ENCODE assay signal across 16 mouse cellular contexts in genomic region chr5:119389384-119389783, GRCm38 (mm10).
DNase-seq lines count a peak whose midpoint lies in the region; ATAC-seq lines count a peak whose summit lies in the region.
"Had no signal": no experiment of that assay in that cellular context is flagged by ENCODE, and none has a peak within 500 bp of the region (broad histone marks: within the 10 kb centered on the region; RNA-seq: fewer than 3 reads in every experiment).

No protein-coding gene starts in this region.

- WGBS in embryonic facial prominence, embryonic 13.5 days, result 60% methylated on average over 9 of the region's 9 CpGs
- WGBS in embryonic facial prominence, embryonic 10.5 days, result 88% methylated on average over 9 of the region's 9 CpGs
- 44% methylated on average over 9 of the region's 9 CpGs for WGBS in lung, embryonic 15.5 days
- 56% methylated on average over 9 of the region's 9 CpGs for WGBS in stomach, embryonic 16.5 days

- H3K27ac ChIP-seq in embryonic facial prominence, embryonic 13.5 days, result peak overlapping the region; percentile 85
- no peak overlapping the region for H3K27ac ChIP-seq in embryonic facial prominence, embryonic 10.5 days (replicated peaks)
- H3K27ac ChIP-seq in lung, embryonic 15.5 days, result peak overlapping the region; percentile 74
- peak overlapping the region; percentile 73 for H3K27ac ChIP-seq in stomach, embryonic 16.5 days (ENCODE audit: low read length)
- H3K27ac ChIP-seq: hindbrain, embryonic 15.5 days; layer of hippocampus, adult 2 months; liver, embryonic 15.5 days; neural tube, embryonic 12.5 days had no signal

- H3K27me3 ChIP-seq in embryonic facial prominence, embryonic 13.5 days, result no peaks in the 10 kb centered on the region
- H3K27me3 ChIP-seq in embryonic facial prominence, embryonic 10.5 days (replicated peaks; ENCODE audit: low read depth, poor library complexity, severe bottlenecking), result peaks cover 4% of the 10 kb centered on the region; the same call in 1 of the 2 replicates
- no peaks in the 10 kb centered on the region for H3K27me3 ChIP-seq in lung, embryonic 15.5 days
- no peaks in the 10 kb centered on the region for H3K27me3 ChIP-seq in stomach, embryonic 16.5 days (ENCODE audit: control insufficient read depth, insufficient read depth, low read length)
- H3K27me3 ChIP-seq: hindbrain, embryonic 15.5 days; liver, embryonic 15.5 days; neural tube, embryonic 12.5 days; Patski had no signal

- H3K4me3 ChIP-seq in embryonic facial prominence, embryonic 13.5 days, result no peak overlapping the region
- H3K4me3 ChIP-seq in embryonic facial prominence, embryonic 10.5 days, result no peak overlapping the region
- H3K4me3 ChIP-seq in lung, embryonic 15.5 days, result no peak overlapping the region
- no peak overlapping the region for H3K4me3 ChIP-seq in stomach, embryonic 16.5 days (replicated peaks; ENCODE audit: low read length)
- H3K4me3 ChIP-seq: hindbrain, embryonic 15.5 days; layer of hippocampus, adult 2 months; liver, embryonic 15.5 days; neural tube, embryonic 12.5 days had no signal

- peak; percentile 42 to 75 for DNase-seq in adrenal gland, adult (ENCODE audit: inconsistent age in 2 of 2, low spot score in 1 of 2)
- no peak for DNase-seq in adrenal gland, adult 8-10 months
- DNase-seq in embryonic facial prominence, embryonic 10.5 days (ENCODE audit: low spot score), result no peak
- no peak for DNase-seq in lung, postnatal 25 days (ENCODE audit: low spot score)
- no peak for DNase-seq in thymus, postnatal 4 days
- DNase-seq: kidney, adult 9 months; spleen, adult 18-20 months had no signal

- no peaks in the 10 kb centered on the region for H3K36me3 ChIP-seq in embryonic facial prominence, embryonic 13.5 days
- H3K36me3 ChIP-seq in embryonic facial prominence, embryonic 10.5 days (replicated peaks), result no peaks in the 10 kb centered on the region
- H3K36me3 ChIP-seq in lung, embryonic 15.5 days, result no peaks in the 10 kb centered on the region
- H3K36me3 ChIP-seq in stomach, embryonic 16.5 days (ENCODE audit: control insufficient read depth, insufficient read depth, low read length), result no peaks in the 10 kb centered on the region
- H3K36me3 ChIP-seq: hindbrain, embryonic 15.5 days; liver, embryonic 15.5 days; neural tube, embryonic 12.5 days had no signal

- H3K4me1 ChIP-seq in embryonic facial prominence, embryonic 13.5 days, result peaks cover 29% of the 10 kb centered on the region
- peaks cover 21% of the 10 kb centered on the region for H3K4me1 ChIP-seq in embryonic facial prominence, embryonic 10.5 days
- peaks cover 28% of the 10 kb centered on the region for H3K4me1 ChIP-seq in lung, embryonic 15.5 days
- H3K4me1 ChIP-seq in stomach, embryonic 16.5 days (ENCODE audit: control insufficient read depth, insufficient read depth, low read length), result peaks cover 10% of the 10 kb centered on the region
- H3K4me1 ChIP-seq: hindbrain, embryonic 15.5 days; liver, embryonic 15.5 days; neural tube, embryonic 12.5 days had no signal

- no peaks in the 10 kb centered on the region for H3K9me3 ChIP-seq in embryonic facial prominence, embryonic 13.5 days
- no peaks in the 10 kb centered on the region for H3K9me3 ChIP-seq in embryonic facial prominence, embryonic 10.5 days
- no peaks in the 10 kb centered on the region for H3K9me3 ChIP-seq in lung, embryonic 15.5 days
- H3K9me3 ChIP-seq in stomach, embryonic 16.5 days (replicated peaks; ENCODE audit: control insufficient read depth, low read length), result no peaks in the 10 kb centered on the region
- H3K9me3 ChIP-seq: hindbrain, embryonic 15.5 days; liver, embryonic 15.5 days; neural tube, embryonic 12.5 days had no signal

- no peak for ATAC-seq in embryonic facial prominence, embryonic 13.5 days (ENCODE audit: insufficient number of reproducible peaks, insufficient read depth, low FRiP score, low TSS enrichment, low read depth)
- no peak for ATAC-seq in lung, embryonic 15.5 days (ENCODE audit: borderline replicate concordance, extremely low read depth, low FRiP score, low TSS enrichment)
- no peak for ATAC-seq in stomach, embryonic 16.5 days (ENCODE audit: insufficient read depth, low FRiP score)
- ATAC-seq: forebrain, embryonic 16.5 days; Patski had no signal

- no peak overlapping the region for H3K4me2 ChIP-seq in embryonic facial prominence, embryonic 13.5 days
- peak overlapping the region; percentile 9; the same call in 1 of the 2 replicates for H3K4me2 ChIP-seq in lung, embryonic 15.5 days
- no peak overlapping the region for H3K4me2 ChIP-seq in stomach, embryonic 16.5 days (ENCODE audit: low read depth, low read length)
- H3K4me2 ChIP-seq: hindbrain, embryonic 15.5 days; liver, embryonic 15.5 days; neural tube, embryonic 12.5 days had no signal

- no peak overlapping the region for H3K9ac ChIP-seq in embryonic facial prominence, embryonic 13.5 days
- no peak overlapping the region for H3K9ac ChIP-seq in lung, embryonic 15.5 days
- H3K9ac ChIP-seq in stomach, embryonic 16.5 days (ENCODE audit: low read length), result no peak overlapping the region; the same call in 1 of the 2 replicates
- H3K9ac ChIP-seq: hindbrain, embryonic 15.5 days; liver, embryonic 15.5 days; neural tube, embryonic 12.5 days had no signal

Comparison
In these comparisons a context has a peak if more than half of its experiments do, and no peak if none do; other contexts are left out.
1. DNase-seq: peak in adrenal gland, adult (2 of 2); none in adrenal gland, adult 8-10 months (single experiment), embryonic facial prominence, embryonic 10.5 days (single experiment), lung, postnatal 25 days (single experiment) and thymus, postnatal 4 days (single experiment).